ENCODE assay signal across 8 mouse cellular contexts in genomic region chr9:110880772-110881171, GRCm38 (mm10). TPM values are rescaled to one million over a fixed set of nuclear protein-coding genes. Genes with fewer than 3 reads are reported as not detected.
A peak's percentile ranks its signal among the peaks of the same experiment; 100 is the strongest.
DNase-seq lines count a peak whose midpoint lies in the region; ATAC-seq and TF ChIP-seq lines count a peak whose summit lies in the region.

No protein-coding gene starts in this region.

- in situ Hi-C loops in ES-E14 (cut with MboI; ENCODE audit: low sequenced_read_pairs in 2 of 2, unreplicated experiment in 2 of 2): no loop called here

- ATAC-seq in hindbrain, embryonic 16.5 days: no peak
- ATAC-seq in liver, embryonic 16.5 days (ENCODE audit: low read depth): no peak

- TF ChIP-seq POLR2A in small intestine, adult 2 months (IDR thresholded peaks at IDR 0.05; ENCODE audit: low read depth, low read length): no peak

- WGBS in hindbrain, embryonic 16.5 days: 70% methylated on average over 4 of the region's 4 CpGs
- 46% methylated on average over 4 of the region's 4 CpGs for WGBS in liver, embryonic 16.5 days (ENCODE audit: insufficient replicate concordance)
- 34% methylated on average over 4 of the region's 4 CpGs for WGBS in small intestine, adult 2 months

- H3K4me2 ChIP-seq in hindbrain, embryonic 16.5 days (ENCODE audit: low read length): peak overlapping the region; percentile 97
- peak overlapping the region; percentile 54 for H3K4me2 ChIP-seq in liver, embryonic 16.5 days (ENCODE audit: low read depth, low read length)

- peak overlapping the region; percentile 42; the same call in 1 of the 2 replicates for H3K9ac ChIP-seq in ES-E14 (ENCODE audit: insufficient read depth, low read depth, low read length, poor library complexity, severe bottlenecking)
- H3K9ac ChIP-seq in hindbrain, embryonic 16.5 days (ENCODE audit: low read depth, low read length): no peak overlapping the region
- no peak overlapping the region; the same call in 1 of the 2 replicates for H3K9ac ChIP-seq in liver, embryonic 16.5 days (ENCODE audit: low read depth, low read length)

- peaks cover 0 to 18% of the 10 kb centered on the region in 2 experiments; a peak in 3 of 4 replicates for H3K4me1 ChIP-seq in ES-E14 (ENCODE audit: control insufficient read depth in 2 of 2, insufficient read depth in 2 of 2, low read length in 2 of 2, poor library complexity in 1 of 2)
- peaks cover 18% of the 10 kb centered on the region for H3K4me1 ChIP-seq in hindbrain, embryonic 16.5 days (ENCODE audit: control insufficient read depth, insufficient read depth, low read depth, low read length)
- peaks cover 2% of the 10 kb centered on the region for H3K4me1 ChIP-seq in liver, embryonic 16.5 days (ENCODE audit: control insufficient read depth, low read depth, low read length)
- H3K4me1 ChIP-seq in small intestine, adult 2 months (ENCODE audit: control insufficient read depth, insufficient read depth, insufficient read length, low read length): peaks cover 31% of the 10 kb centered on the region; the same call in 1 of the 2 replicates

- no peak for TF ChIP-seq CTCF in small intestine, adult 2 months (IDR thresholded peaks at IDR 0.05; ENCODE audit: extremely low read depth, insufficient read length, insufficient replicate concordance, low read depth, low read length)

- peaks cover 15% of the 10 kb centered on the region for H3K27me3 ChIP-seq in hindbrain, embryonic 16.5 days (replicated peaks; ENCODE audit: control insufficient read depth, insufficient read depth, low read length)
- H3K27me3 ChIP-seq in liver, embryonic 16.5 days (ENCODE audit: control insufficient read depth, insufficient read depth, low read depth, low read length): peaks cover 21% of the 10 kb centered on the region
- H3K27me3 ChIP-seq in small intestine, adult 2 months (ENCODE audit: control insufficient read depth, insufficient read depth, low read length): no peaks in the 10 kb centered on the region

- no peaks in the 10 kb centered on the region for H3K9me3 ChIP-seq in ES-E14 (ENCODE audit: control insufficient read depth, insufficient read depth, low read depth, low read length)
- no peaks in the 10 kb centered on the region for H3K9me3 ChIP-seq in hindbrain, embryonic 16.5 days (ENCODE audit: control insufficient read depth, low read length)
- H3K9me3 ChIP-seq in liver, embryonic 16.5 days (replicated peaks; ENCODE audit: control insufficient read depth, low read length): no peaks in the 10 kb centered on the region

- no peak overlapping the region for H3K27ac ChIP-seq in ES-E14 (ENCODE audit: insufficient read depth, low read depth, low read length, poor library complexity, severe bottlenecking)
- no peak overlapping the region for H3K27ac ChIP-seq in hindbrain, embryonic 16.5 days (ENCODE audit: low read depth, low read length)
- no peak overlapping the region for H3K27ac ChIP-seq in liver, embryonic 16.5 days (ENCODE audit: low read length)
- H3K27ac ChIP-seq in small intestine, adult 2 months (ENCODE audit: insufficient read depth, low read depth, low read length): peak overlapping the region; percentile 37

- peak overlapping the region; percentile 63 to 76 for H3K4me3 ChIP-seq in ES-E14 (ENCODE audit: insufficient read depth in 1 of 2, low read depth in 1 of 2, low read length in 2 of 2, poor library complexity in 1 of 2, severe bottlenecking in 1 of 2)
- H3K4me3 ChIP-seq in hindbrain, embryonic 16.5 days (ENCODE audit: low read length): peak overlapping the region; percentile 61
- peak overlapping the region; percentile 61 for H3K4me3 ChIP-seq in liver, embryonic 16.5 days (ENCODE audit: low read depth, low read length)
- peak overlapping the region; percentile 84 for H3K4me3 ChIP-seq in small intestine, adult 2 months (ENCODE audit: low read depth, low read length)

- H3K36me3 ChIP-seq in ES-E14 (ENCODE audit: control insufficient read depth, insufficient read depth, low read length, poor library complexity, severe bottlenecking): peaks cover 4% of the 10 kb centered on the region; the same call in 1 of the 2 replicates
- H3K36me3 ChIP-seq in hindbrain, embryonic 16.5 days (ENCODE audit: control insufficient read depth, insufficient read depth, low read length): no peaks in the 10 kb centered on the region
- no peaks in the 10 kb centered on the region for H3K36me3 ChIP-seq in liver, embryonic 16.5 days (ENCODE audit: control insufficient read depth, insufficient read depth)
- peaks cover 11% of the 10 kb centered on the region for H3K36me3 ChIP-seq in small intestine, adult 2 months (ENCODE audit: control insufficient read depth, insufficient read depth, low read length)

- no peak for DNase-seq in ES-E14 (ENCODE audit: low read depth, low spot score)
- peak; percentile 38 for DNase-seq in adrenal gland, postnatal 14 days
- no peak for DNase-seq in left cerebral cortex, adult 8-10 months (ENCODE audit: low spot score in 2 of 2)
- DNase-seq in gastrocnemius, adult 8-10 months (ENCODE audit: low spot score in 2 of 2): no peak
- no peak for DNase-seq in cerebellum, postnatal 4 days (ENCODE audit: low spot score in 2 of 2)

TF ChIP-seq in ES-E14, 5 proteins besides CTCF, POLR2A, EP300 and RAD21:
- TF ChIP-seq CHD2 (IDR thresholded peaks at IDR 0.05; ENCODE audit: low read depth, low read length): no peak

RNA-seq across cellular contexts. Expression of gene Tmie, which starts 0.9 kb away (rescaled TPM):
- 0.67 and 0.79 TPM in 2 replicates for total RNA-seq in ES-E14 (2012; rRNA removed)
- 2.2 and 3.5 TPM in 2 replicates for total RNA-seq in adrenal gland, postnatal 14 days (2021)
- 5.2 and 6.2 TPM in 2 replicates for polyA plus RNA-seq in hindbrain, embryonic 16.5 days (2015; fragmentation: Nextera tagmentation; extraction: Ambion mirVana)
- polyA plus RNA-seq in liver, embryonic 16.5 days (2015; fragmentation: Nextera tagmentation; extraction: Ambion mirVana): 2.0 and 2.8 TPM in 2 replicates
- polyA plus RNA-seq in small intestine, adult 2 months (2012; rRNA removed): 0.76 and 0.82 TPM in 2 replicates
- 1 to 10 TPM; 3.1 to 6.1 (median 4.1) TPM for total RNA-seq in left cerebral cortex, adult 8-10 months (2022)
- under 1 TPM; 0.41 to 0.81 (median 0.64) TPM for total RNA-seq in gastrocnemius, adult 8-10 months (2022)

RNA-seq across cellular contexts. Expression of gene Als2cl, which starts 1.1 kb away (rescaled TPM):
- total RNA-seq in ES-E14 (2012; rRNA removed): 13.0 and 35.0 TPM in 2 replicates
- total RNA-seq in adrenal gland, postnatal 14 days (2021): 17.1 and 21.3 TPM in 2 replicates
- 2.1 and 2.7 TPM in 2 replicates for polyA plus RNA-seq in hindbrain, embryonic 16.5 days (2015; fragmentation: Nextera tagmentation; extraction: Ambion mirVana)
- polyA plus RNA-seq in liver, embryonic 16.5 days (2015; fragmentation: Nextera tagmentation; extraction: Ambion mirVana): 1.8 and 2.0 TPM in 2 replicates
- 16.2 and 19.0 TPM in 2 replicates for polyA plus RNA-seq in small intestine, adult 2 months (2012; rRNA removed)
- 10 to 100 TPM in 2 of 4 experiments, 1 to 10 TPM in 2; 8.4 to 13.0 (median 10.4) TPM for total RNA-seq in left cerebral cortex, adult 8-10 months (2022)
- total RNA-seq in gastrocnemius, adult 8-10 months (2022): 1 to 10 TPM; 2.6 to 3.2 (median 2.9) TPM

RNA-seq across cellular contexts. Expression of gene Prss50, which starts 23.0 kb away (rescaled TPM):
- total RNA-seq in ES-E14 (2012; rRNA removed): 50.2 and 69.3 TPM in 2 replicates
- total RNA-seq in adrenal gland, postnatal 14 days (2021): 0.37 TPM in 1 of 2 replicates, not detected in the other
- polyA plus RNA-seq in hindbrain, embryonic 16.5 days (2015; fragmentation: Nextera tagmentation; extraction: Ambion mirVana): 0.49 and 0.71 TPM in 2 replicates
- polyA plus RNA-seq in liver, embryonic 16.5 days (2015; fragmentation: Nextera tagmentation; extraction: Ambion mirVana): 8.2 and 8.6 TPM in 2 replicates
- polyA plus RNA-seq in small intestine, adult 2 months (2012; rRNA removed): not detected in 2 replicates
- total RNA-seq in left cerebral cortex, adult 8-10 months (2022): 1 to 10 TPM in 3 of 4 experiments, under 1 TPM in 1; 0.95 to 2.3 (median 1.9) TPM
- total RNA-seq in gastrocnemius, adult 8-10 months (2022): not detected

RNA-seq across cellular contexts. Expression of gene Fam240a, which starts 35.9 kb away (rescaled TPM):
- 1.0 TPM in 1 of 2 replicates, not detected in the other for total RNA-seq in ES-E14 (2012; rRNA removed)
- total RNA-seq in adrenal gland, postnatal 14 days (2021): not detected in 2 replicates
- polyA plus RNA-seq in hindbrain, embryonic 16.5 days (2015; fragmentation: Nextera tagmentation; extraction: Ambion mirVana): not detected in 2 replicates
- not detected in 2 replicates for polyA plus RNA-seq in liver, embryonic 16.5 days (2015; fragmentation: Nextera tagmentation; extraction: Ambion mirVana)
- not detected in 2 replicates for polyA plus RNA-seq in small intestine, adult 2 months (2012; rRNA removed)
- total RNA-seq in left cerebral cortex, adult 8-10 months (2022): not detected
- 1 to 10 TPM in 2 of 4 experiments, under 1 TPM in 2; 0.65 to 2.2 (median 0.90) TPM for total RNA-seq in gastrocnemius, adult 8-10 months (2022)

RNA-seq across cellular contexts. Expression of gene Prss46, which starts 36.5 kb away (rescaled TPM):
- total RNA-seq in ES-E14 (2012; rRNA removed): 0.63 and 2.8 TPM in 2 replicates
- not detected in 2 replicates for total RNA-seq in adrenal gland, postnatal 14 days (2021)
- polyA plus RNA-seq in hindbrain, embryonic 16.5 days (2015; fragmentation: Nextera tagmentation; extraction: Ambion mirVana): not detected in 2 replicates
- polyA plus RNA-seq in liver, embryonic 16.5 days (2015; fragmentation: Nextera tagmentation; extraction: Ambion mirVana): not detected in 2 replicates
- not detected in 2 replicates for polyA plus RNA-seq in small intestine, adult 2 months (2012; rRNA removed)
- total RNA-seq in left cerebral cortex, adult 8-10 months (2022): not detected
- total RNA-seq in gastrocnemius, adult 8-10 months (2022): not detected

Comparison
In these comparisons a context has a peak if more than half of its experiments do, and no peak if none do; other contexts are left out.
1. RNA of gene Prss50, which starts 23.0 kb away (total RNA-seq): 50.2 to 69.3 TPM in ES-E14; 0.95 to 2.3 TPM in left cerebral cortex, adult 8-10 months, 0.37 TPM in adrenal gland, postnatal 14 days and not detected in gastrocnemius, adult 8-10 months; every median in the first group is over 10 times any median in the second.
2. Peak in every context shown above with its lines, with median percentiles within 50 percentile points of each other: H3K4me3 ChIP-seq.